Mouse (Mus musculus): ENCODE measurements around the gene Fgfr1op. TPM values are rescaled to one million over a fixed set of nuclear protein-coding genes. Genes with fewer than 3 reads are reported as not detected.
A peak's percentile ranks its signal among the peaks of the same experiment; 100 is the strongest.
"Not testable (repeated sequence)": the region's sequence is repeated elsewhere in the genome, so short reads cannot be mapped to it uniquely, and the experiment has no call there.

Gene Fgfr1op
- polyA plus RNA-seq, 1 experiment from 2014 or later, result 29.3 TPM

- not testable (repeated sequence) for ATAC-seq (ENCODE audit: low FRiP score)
- WGBS, result 17% methylated on average over 5 of the region's 5 CpGs
Observed at GRCm38 (mm10) chr17:8146931-8147330, 18.4 kb upstream of the Fgfr1op start.

GRCm38 (mm10) chr17:8147439-8148316, 17.6 kb upstream of the Fgfr1op start, which contains the start of the genes Gm49673 and Rnaset2a:
Gene Gm49673 (minus strand): TSS chr17:8147788.
Gene Rnaset2a (minus strand): TSS chr17:8148097.
- Histone ChIP-seq H3K4me2 (peak within 1 kb of the TSS; percentile 70), H3K9ac (replicated peaks) (peak within 1 kb of the TSS; percentile 56), H3K4me3 (replicated peaks) (peak within 1 kb of the TSS; percentile 50)
- H3K27ac ChIP-seq (replicated peaks); H3K27me3 ChIP-seq (replicated peaks); H3K9me3 ChIP-seq (replicated peaks); H3K4me1 ChIP-seq; H3K36me3 ChIP-seq: not testable (repeated sequence)
- ATAC-seq (ENCODE audit: low FRiP score), result peak; percentile 97
- under 1% methylated on average over 52 of the region's 67 CpGs for WGBS

More at GRCm38 (mm10) chr17:8146931-8147330, 18.4 kb upstream of the Fgfr1op start:
- peak overlapping the region; percentile 70 for H3K4me2 ChIP-seq
- H3K4me1 ChIP-seq; H3K27ac ChIP-seq (replicated peaks); H3K36me3 ChIP-seq; H3K27me3 ChIP-seq (replicated peaks); H3K9me3 ChIP-seq (replicated peaks); H3K9ac ChIP-seq (replicated peaks): not testable (repeated sequence)
- H3K4me3 ChIP-seq (replicated peaks), result peak overlapping the region; percentile 50

DNA sequence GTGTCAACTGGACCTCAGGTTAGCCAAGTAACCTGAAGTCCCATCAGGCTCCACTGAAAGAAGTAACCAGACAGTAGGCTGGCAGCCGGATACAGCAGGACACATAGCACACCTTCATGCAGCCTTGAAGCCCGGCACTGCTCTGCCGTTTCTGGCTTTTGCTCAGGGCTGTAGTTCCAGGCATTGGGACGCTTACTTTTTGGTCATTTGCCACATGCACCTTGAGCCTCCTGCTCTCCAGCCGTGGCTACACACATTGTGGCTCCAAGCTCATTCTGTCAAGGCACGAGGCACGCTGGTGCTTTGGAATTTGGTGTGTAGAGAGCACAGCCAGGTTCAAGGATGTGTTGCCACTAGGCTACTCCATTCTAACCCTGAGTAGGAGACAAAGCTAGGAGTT, 10.3 kb upstream of the Fgfr1op start:
- H3K4me2 ChIP-seq; ATAC-seq (ENCODE audit: low FRiP score); H3K4me3 ChIP-seq (replicated peaks); H3K9ac ChIP-seq (replicated peaks); H3K27me3 ChIP-seq (replicated peaks); H3K27ac ChIP-seq (replicated peaks); H3K9me3 ChIP-seq (replicated peaks); H3K4me1 ChIP-seq; H3K36me3 ChIP-seq: not testable (repeated sequence)
- WGBS, result 83% methylated on average over 7 of the region's 7 CpGs

- ATAC-seq (ENCODE audit: low FRiP score); H3K9me3 ChIP-seq (replicated peaks): not testable (repeated sequence)
- 100% methylated on average over 1 of the region's 8 CpGs for WGBS
Observed at GRCm38 (mm10) chr17:8155982-8156381, 9.3 kb upstream of the Fgfr1op start.

GRCm38 (mm10) chr17:8158627-8159026, 6.7 kb upstream of the Fgfr1op start:
- not testable (repeated sequence) for ATAC-seq (ENCODE audit: low FRiP score); H3K36me3 ChIP-seq; H3K4me3 ChIP-seq (replicated peaks); H3K4me1 ChIP-seq; H3K27me3 ChIP-seq (replicated peaks); H3K9me3 ChIP-seq (replicated peaks); H3K9ac ChIP-seq (replicated peaks); H3K27ac ChIP-seq (replicated peaks); H3K4me2 ChIP-seq
- WGBS, result no CpG with 5 or more reads among the region's 1 CpGs

More at GRCm38 (mm10) chr17:8155982-8156381, 9.3 kb upstream of the Fgfr1op start:
- not testable (repeated sequence) for H3K27ac ChIP-seq (replicated peaks); H3K36me3 ChIP-seq; H3K27me3 ChIP-seq (replicated peaks); H3K4me1 ChIP-seq; H3K4me3 ChIP-seq (replicated peaks); H3K4me2 ChIP-seq; H3K9ac ChIP-seq (replicated peaks)

DNA sequence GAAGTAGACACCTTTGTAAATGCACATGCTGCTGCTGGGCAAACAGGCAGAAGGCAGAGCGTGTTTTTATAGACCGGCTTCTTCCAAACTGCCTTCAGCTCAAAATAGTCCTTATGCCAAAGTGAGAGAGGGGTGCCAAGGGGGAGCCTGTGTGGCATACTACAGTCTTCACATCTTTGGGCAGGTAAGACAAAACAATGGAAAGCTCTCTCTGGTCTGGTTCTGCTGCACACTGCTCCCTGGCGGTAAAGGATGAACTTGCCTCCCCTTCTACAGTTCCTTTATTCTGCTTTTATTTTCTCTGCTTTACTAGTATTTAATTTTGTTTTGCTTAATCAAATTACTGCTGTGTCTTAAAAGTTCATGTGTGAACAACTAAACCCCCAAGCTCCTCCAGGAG, 4.3 kb upstream of the Fgfr1op start:
- not testable (repeated sequence) for H3K4me1 ChIP-seq; ATAC-seq (ENCODE audit: low FRiP score); H3K4me3 ChIP-seq (replicated peaks); H3K27me3 ChIP-seq (replicated peaks); H3K9ac ChIP-seq (replicated peaks); H3K27ac ChIP-seq (replicated peaks); H3K9me3 ChIP-seq (replicated peaks); H3K36me3 ChIP-seq; H3K4me2 ChIP-seq
- WGBS, result 47% methylated on average over 3 of the region's 3 CpGs

DNA sequence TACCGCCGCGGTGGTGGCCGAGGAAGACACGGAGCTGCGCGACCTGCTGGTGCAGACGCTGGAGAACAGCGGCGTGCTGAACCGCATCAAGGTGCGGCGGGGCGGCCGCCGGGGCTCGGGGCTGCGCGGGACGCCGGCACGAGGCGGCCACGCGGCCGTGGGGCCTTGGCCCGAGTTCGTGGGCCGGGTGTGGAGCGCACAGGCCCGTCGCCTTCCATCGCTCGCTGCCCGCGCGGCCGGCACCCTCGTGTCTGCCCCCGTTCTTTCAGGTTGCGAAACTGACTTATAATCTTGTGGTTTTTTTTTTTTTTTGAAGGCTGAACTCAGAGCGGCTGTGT, 276 bp downstream of the Fgfr1op start:
- peak; percentile 46 for ATAC-seq (ENCODE audit: low FRiP score)
- 0% methylated on average over 35 of the region's 42 CpGs for WGBS
- Histone ChIP-seq H3K27ac (replicated peaks) (peak overlapping the region; percentile 60; the same call in 1 of the 2 replicates), H3K4me3 (replicated peaks) (peak overlapping the region; percentile 50), H3K36me3 (peaks cover 13% of the 10 kb centered on the region), H3K4me2 (peak overlapping the region; percentile 48), H3K9ac (replicated peaks) (peak overlapping the region; percentile 47)
- H3K4me1 ChIP-seq; H3K27me3 ChIP-seq (replicated peaks); H3K9me3 ChIP-seq (replicated peaks): not testable (repeated sequence)

- peak overlapping the region; percentile 48 for H3K4me2 ChIP-seq
- WGBS, result 0% methylated on average over 11 of the region's 11 CpGs
- not testable (repeated sequence) for H3K4me1 ChIP-seq; ATAC-seq (ENCODE audit: low FRiP score); H3K27me3 ChIP-seq (replicated peaks); H3K9me3 ChIP-seq (replicated peaks); H3K27ac ChIP-seq (replicated peaks)
- H3K9ac ChIP-seq (replicated peaks), result peak overlapping the region; percentile 47; the same call in 1 of the 2 replicates
- H3K36me3 ChIP-seq, result peaks cover 16% of the 10 kb centered on the region
- H3K4me3 ChIP-seq (replicated peaks), result peak overlapping the region; percentile 50
Observed at GRCm38 (mm10) chr17:8165977-8166376, 676 bp downstream of the Fgfr1op start.

DNA sequence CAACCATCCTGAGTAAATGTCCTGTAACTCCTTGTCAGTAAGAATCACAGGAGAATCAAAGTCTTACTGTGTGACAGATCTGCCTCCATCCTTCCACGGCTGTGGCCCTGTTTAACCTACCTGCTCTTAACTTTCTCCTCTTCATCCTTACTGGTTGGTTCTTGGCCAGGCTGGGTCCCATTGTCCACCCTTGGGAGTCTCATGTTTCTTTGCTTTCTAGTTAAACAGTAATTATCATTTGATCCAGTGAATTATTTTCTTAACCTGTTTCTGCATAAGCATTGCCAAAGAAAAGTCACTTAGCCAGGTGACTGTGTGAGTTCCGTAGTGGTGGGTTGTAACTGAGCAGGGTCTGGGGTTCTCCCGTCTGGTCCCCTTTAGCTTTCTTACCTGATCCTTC, 1.2 kb downstream of the Fgfr1op start:
- ATAC-seq (ENCODE audit: low FRiP score); H3K27ac ChIP-seq (replicated peaks); H3K9me3 ChIP-seq (replicated peaks); H3K9ac ChIP-seq (replicated peaks); H3K4me1 ChIP-seq; H3K27me3 ChIP-seq (replicated peaks): not testable (repeated sequence)
- Histone ChIP-seq H3K36me3 (peaks cover 20% of the 10 kb centered on the region), H3K4me2 (peak overlapping the region; percentile 48), H3K4me3 (replicated peaks) (peak overlapping the region; percentile 50; the same call in 1 of the 2 replicates)
- WGBS, result 44% methylated on average over 2 of the region's 3 CpGs

DNA sequence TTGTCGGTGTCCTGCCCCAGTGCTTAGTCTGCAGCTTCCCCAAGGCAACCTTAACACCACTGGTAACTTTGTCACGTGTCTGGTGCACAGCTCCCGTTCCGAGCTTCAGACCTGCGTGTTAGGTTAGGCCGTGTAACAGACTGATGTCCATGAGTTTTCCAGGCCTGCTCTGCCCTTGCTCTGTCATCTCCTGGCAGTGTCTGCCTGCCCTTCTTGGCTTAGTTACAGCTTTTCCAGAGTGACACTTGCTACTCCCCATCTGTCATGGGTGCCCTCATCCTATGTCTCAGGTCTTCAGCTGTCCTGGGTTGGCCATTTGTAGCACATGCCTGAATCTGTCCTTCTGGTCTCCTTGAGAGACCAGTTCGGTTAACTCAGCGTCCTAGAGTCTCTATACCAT, 2.1 kb downstream of the Fgfr1op start:
- WGBS, result 97% methylated on average over 7 of the region's 8 CpGs
- H3K27me3 ChIP-seq (replicated peaks), result not testable (repeated sequence)
- peaks cover 27% of the 10 kb centered on the region for H3K36me3 ChIP-seq

DNA sequence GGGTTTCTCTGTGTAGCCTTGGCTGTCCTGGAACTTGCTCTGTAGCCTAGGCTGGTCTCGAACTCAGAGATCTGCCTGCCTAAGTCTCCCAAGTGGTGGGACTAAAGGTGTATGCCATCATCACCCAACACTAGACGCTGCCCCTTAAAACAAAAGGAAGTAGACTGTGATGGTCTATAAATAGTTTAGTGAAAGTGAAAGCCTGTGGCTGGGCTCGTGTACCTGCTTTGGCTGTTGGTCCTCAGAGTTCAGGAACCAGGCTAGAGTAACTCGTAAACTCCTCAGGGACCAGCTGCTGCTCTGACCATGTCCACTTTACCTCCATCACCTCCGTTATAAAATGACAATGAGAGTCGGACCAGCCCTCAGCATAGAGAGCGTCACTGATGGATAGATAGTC, 5.0 kb downstream of the Fgfr1op start:
- H3K36me3 ChIP-seq, result peaks cover 44% of the 10 kb centered on the region
- no peaks in the 10 kb centered on the region for H3K4me1 ChIP-seq
- 87% methylated on average over 7 of the region's 7 CpGs for WGBS
- no peak for ATAC-seq (ENCODE audit: low FRiP score)
- no peaks in the 10 kb centered on the region for H3K27me3 ChIP-seq (replicated peaks)
- H3K27ac ChIP-seq (replicated peaks), result no peak overlapping the region
- H3K9me3 ChIP-seq (replicated peaks), result no peaks in the 10 kb centered on the region
- no peak overlapping the region for H3K4me2 ChIP-seq
- no peak overlapping the region for H3K4me3 ChIP-seq (replicated peaks)
- no peak overlapping the region for H3K9ac ChIP-seq (replicated peaks)

More for the DNA sequence above, 2.1 kb downstream of the Fgfr1op start:
- ATAC-seq (ENCODE audit: low FRiP score); H3K4me1 ChIP-seq; H3K4me2 ChIP-seq; H3K4me3 ChIP-seq (replicated peaks); H3K9me3 ChIP-seq (replicated peaks); H3K9ac ChIP-seq (replicated peaks); H3K27ac ChIP-seq (replicated peaks): not testable (repeated sequence)

GRCm38 (mm10) chr17:8171081-8171480, 5.8 kb downstream of the Fgfr1op start:
- no peak overlapping the region for H3K4me2 ChIP-seq
- peaks cover 51% of the 10 kb centered on the region for H3K36me3 ChIP-seq
- 56% methylated on average over 4 of the region's 4 CpGs for WGBS
- no peak overlapping the region for H3K4me3 ChIP-seq (replicated peaks)
- no peak overlapping the region for H3K9ac ChIP-seq (replicated peaks)
- no peaks in the 10 kb centered on the region for H3K9me3 ChIP-seq (replicated peaks)
- H3K27me3 ChIP-seq (replicated peaks), result no peaks in the 10 kb centered on the region
- no peak for ATAC-seq (ENCODE audit: low FRiP score)
- H3K4me1 ChIP-seq, result no peaks in the 10 kb centered on the region
- no peak overlapping the region for H3K27ac ChIP-seq (replicated peaks)
